Mouse (Mus musculus): Measurements from ENCODE around the gene Pitx1.
A peak's percentile ranks its signal among the peaks of the same experiment; 100 is the strongest.

Gene Pitx1

GRCm38 (mm10) chr13:55836142-55836625 is at the start of gene Pitx1:
Gene Pitx1, minus strand, starts transcription at chr13:55836192.
- DNase-seq (ENCODE audit: low read depth, low spot score): peak; percentile 34

- no peak for DNase-seq (ENCODE audit: low read depth, low spot score)
Observed at GRCm38 (mm10) chr13:55881431-55882202, 45.6 kb upstream of the Pitx1 start.

GRCm38 (mm10) chr13:55878353-55878752 is 42.4 kb upstream of the Pitx1 start:
- no peak for DNase-seq (ENCODE audit: low read depth, low spot score)

GRCm38 (mm10) chr13:55871410-55871809 is 35.4 kb upstream of the Pitx1 start:
- DNase-seq (ENCODE audit: low read depth, low spot score): peak; percentile 41

GRCm38 (mm10) chr13:55870001-55870400 is 34.0 kb upstream of the Pitx1 start:
- DNase-seq (ENCODE audit: low read depth, low spot score): peak; percentile 67

GRCm38 (mm10) chr13:55867540-55868103 is 31.6 kb upstream of the Pitx1 start:
- no peak for DNase-seq (ENCODE audit: low read depth, low spot score)

- DNase-seq (ENCODE audit: low read depth, low spot score): no peak
Observed at GRCm38 (mm10) chr13:55860483-55860882, 24.5 kb upstream of the Pitx1 start.

- DNase-seq (ENCODE audit: low read depth, low spot score): no peak
Observed at GRCm38 (mm10) chr13:55858463-55858862, 22.5 kb upstream of the Pitx1 start.

- DNase-seq (ENCODE audit: low read depth, low spot score): no peak
Observed at GRCm38 (mm10) chr13:55855793-55856192, 19.8 kb upstream of the Pitx1 start.

GRCm38 (mm10) chr13:55852205-55852604 is 16.2 kb upstream of the Pitx1 start:
- no peak for DNase-seq (ENCODE audit: low read depth, low spot score)

- no peak for DNase-seq (ENCODE audit: low read depth, low spot score)
Observed at GRCm38 (mm10) chr13:55850726-55851125, 14.7 kb upstream of the Pitx1 start.

- DNase-seq (ENCODE audit: low read depth, low spot score): no peak
Observed at GRCm38 (mm10) chr13:55848604-55849190, 12.7 kb upstream of the Pitx1 start.

- no peak for DNase-seq (ENCODE audit: low read depth, low spot score)
Observed at GRCm38 (mm10) chr13:55847805-55848204, 11.8 kb upstream of the Pitx1 start.

GRCm38 (mm10) chr13:55843700-55844099 is 7.7 kb upstream of the Pitx1 start:
- peak; percentile 88 for DNase-seq (ENCODE audit: low read depth, low spot score)

- no peak for DNase-seq (ENCODE audit: low read depth, low spot score)
Observed at GRCm38 (mm10) chr13:55840223-55840622, 4.2 kb upstream of the Pitx1 start.

GRCm38 (mm10) chr13:55836786-55837780 is 1.1 kb upstream of the Pitx1 start:
- peak; percentile 43 for DNase-seq (ENCODE audit: low read depth, low spot score)

- DNase-seq (ENCODE audit: low read depth, low spot score): peak; percentile 54
Observed at GRCm38 (mm10) chr13:55835548-55836097, 369 bp downstream of the Pitx1 start.

- DNase-seq (ENCODE audit: low read depth, low spot score): no peak
Observed at GRCm38 (mm10) chr13:55834667-55835066, 1.3 kb downstream of the Pitx1 start.

GRCm38 (mm10) chr13:55833921-55834320 is 2.1 kb downstream of the Pitx1 start:
- no peak for DNase-seq (ENCODE audit: low read depth, low spot score)

GRCm38 (mm10) chr13:55832602-55833001 is 3.4 kb downstream of the Pitx1 start:
- no peak for DNase-seq (ENCODE audit: low read depth, low spot score)

- DNase-seq (ENCODE audit: low read depth, low spot score): no peak
Observed at GRCm38 (mm10) chr13:55831722-55832160, 4.3 kb downstream of the Pitx1 start.

Data from ZHBTc4 (cell line).